Mouse (Mus musculus) MN1 (cell line): ENCODE data around the gene Drc1.

Experiments
- DNase-seq: peaks from one replicate; pipeline ENCODE4 v3.0.0-alpha.2; 2016; ENCODE audit warnings: low spot score

The Drc1 gene

GRCm38 (mm10) chr5:30287106-30287882 lies 6.1 kb downstream of the Drc1 start:
- no peak for DNase-seq

GRCm38 (mm10) chr5:30340815-30341214 lies 59.6 kb downstream of the Drc1 start:
- no peak for DNase-seq

- no peak for DNase-seq
These were observed 60.6 kb downstream of the Drc1 start for GRCm38 (mm10) chr5:30341601-30342365.

GRCm38 (mm10) chr5:30342601-30343015 lies 61.4 kb downstream of the Drc1 start:
- no peak for DNase-seq

- peak; percentile 43 for DNase-seq
These were observed 61.9 kb downstream of the Drc1 start for GRCm38 (mm10) chr5:30343107-30343506.

GRCm38 (mm10) chr5:30343886-30344285 lies 62.7 kb downstream of the Drc1 start:
- DNase-seq = no peak

- no peak for DNase-seq
These were observed 72.4 kb downstream of the Drc1 start for GRCm38 (mm10) chr5:30353605-30354004.

- DNase-seq = no peak
These were observed 73.9 kb downstream of the Drc1 start for GRCm38 (mm10) chr5:30355114-30355513.

GRCm38 (mm10) chr5:30355559-30356159 lies 74.5 kb downstream of the Drc1 start:
- no peak for DNase-seq

GRCm38 (mm10) chr5:30356647-30357046 lies 75.5 kb downstream of the Drc1 start:
- DNase-seq = no peak

GRCm38 (mm10) chr5:30358436-30359099 lies 77.4 kb downstream of the Drc1 start:
- DNase-seq = no peak

- no peak for DNase-seq
These were observed 86.2 kb downstream of the Drc1 start for GRCm38 (mm10) chr5:30367405-30367804.

- DNase-seq = no peak
These were observed 88.2 kb downstream of the Drc1 start for GRCm38 (mm10) chr5:30369426-30369825.

GRCm38 (mm10) chr5:30382876-30383275 lies 101.7 kb downstream of the Drc1 start:
- no peak for DNase-seq

- no peak for DNase-seq
These were observed 106.5 kb downstream of the Drc1 start for GRCm38 (mm10) chr5:30387726-30388125.

GRCm38 (mm10) chr5:30389836-30390235 lies 108.6 kb downstream of the Drc1 start:
- DNase-seq = no peak

- DNase-seq = peak; percentile 62
These were observed 110.3 kb downstream of the Drc1 start for GRCm38 (mm10) chr5:30391473-30391872.

GRCm38 (mm10) chr5:30400521-30400920 lies 119.3 kb downstream of the Drc1 start:
- DNase-seq = no peak

GRCm38 (mm10) chr5:30401165-30401564 lies 120.0 kb downstream of the Drc1 start:
- DNase-seq = no peak

GRCm38 (mm10) chr5:30406876-30407275 lies 125.7 kb downstream of the Drc1 start:
- DNase-seq = no peak

- DNase-seq = no peak
These were observed 130.3 kb downstream of the Drc1 start for GRCm38 (mm10) chr5:30411524-30411923.

- DNase-seq = no peak
These were observed 134.2 kb downstream of the Drc1 start for GRCm38 (mm10) chr5:30415381-30415780.
